Mouse (Mus musculus): ENCODE data around the gene Rnf146.
"Not testable (repeated sequence)": the region's sequence is repeated elsewhere in the genome, so short reads cannot be mapped to it uniquely, and the experiment has no call there.

Rnf146 gene

DNA sequence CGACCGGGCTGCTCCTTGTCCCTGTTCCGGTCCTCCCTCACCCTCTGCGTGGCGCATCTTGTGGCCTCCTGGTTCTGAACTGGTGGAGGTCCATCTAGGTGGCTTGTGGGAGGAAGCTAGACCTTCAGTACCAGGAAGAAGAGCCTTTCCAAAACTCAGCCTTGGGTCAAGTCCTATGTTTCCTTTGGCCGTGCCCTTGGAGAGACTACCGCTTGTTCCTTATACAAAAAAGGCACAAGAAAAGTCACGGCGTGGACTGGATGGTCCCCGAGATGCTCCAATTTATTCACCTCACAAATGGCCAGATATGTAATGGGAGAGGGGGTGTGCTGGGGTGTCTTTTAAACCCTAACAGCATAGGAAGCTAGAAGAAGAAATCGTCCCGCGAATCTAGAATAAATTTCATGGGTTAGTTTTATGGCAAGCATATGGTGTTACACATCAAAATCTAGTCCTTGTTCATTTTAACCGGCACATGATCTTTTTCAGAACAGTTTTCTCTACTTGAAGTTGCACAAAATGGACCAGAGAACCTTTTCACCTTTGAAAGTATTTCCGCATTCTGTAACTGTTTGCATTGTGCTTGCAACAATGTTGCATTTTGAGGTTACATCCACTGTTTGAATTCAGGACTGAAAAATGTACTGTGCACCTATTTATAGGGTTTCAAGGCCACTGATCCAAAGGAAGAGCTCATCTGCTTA, at the start of gene Rnf146:
Rnf146 (minus strand) TSS at position 246 of the 704 bp plus-strand sequence.
- no peak for DNase-seq

DNA sequence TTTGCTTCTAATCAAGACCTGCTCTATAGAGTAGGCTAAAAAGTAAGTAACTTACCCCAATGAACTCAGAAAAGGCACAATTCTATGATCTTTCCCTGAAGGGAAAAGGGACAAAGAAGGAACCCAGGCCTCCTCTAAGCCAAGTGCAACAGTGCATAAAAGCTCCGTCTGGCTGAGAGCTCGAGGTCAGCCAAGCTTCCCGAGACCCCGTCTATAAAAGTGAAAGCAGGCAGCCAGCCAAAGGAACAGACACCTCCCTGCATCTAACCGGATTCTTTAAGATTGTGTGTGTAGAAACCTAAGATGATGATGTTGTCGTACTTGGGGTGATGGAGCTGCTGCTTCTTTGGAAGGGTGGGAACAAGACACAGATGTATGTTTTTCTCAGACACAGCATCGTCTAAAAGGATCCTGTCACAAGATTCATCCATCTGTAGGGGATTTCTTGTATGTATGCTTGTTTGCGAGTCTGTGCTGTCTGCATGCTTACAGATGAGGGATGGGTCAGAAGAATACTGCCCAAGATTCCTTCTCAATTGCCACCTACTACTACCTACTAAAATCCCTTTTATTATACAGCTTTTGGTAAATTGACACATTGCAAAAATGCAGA, 40.5 kb upstream of the Rnf146 start:
- DNase-seq, result no peak

DNA sequence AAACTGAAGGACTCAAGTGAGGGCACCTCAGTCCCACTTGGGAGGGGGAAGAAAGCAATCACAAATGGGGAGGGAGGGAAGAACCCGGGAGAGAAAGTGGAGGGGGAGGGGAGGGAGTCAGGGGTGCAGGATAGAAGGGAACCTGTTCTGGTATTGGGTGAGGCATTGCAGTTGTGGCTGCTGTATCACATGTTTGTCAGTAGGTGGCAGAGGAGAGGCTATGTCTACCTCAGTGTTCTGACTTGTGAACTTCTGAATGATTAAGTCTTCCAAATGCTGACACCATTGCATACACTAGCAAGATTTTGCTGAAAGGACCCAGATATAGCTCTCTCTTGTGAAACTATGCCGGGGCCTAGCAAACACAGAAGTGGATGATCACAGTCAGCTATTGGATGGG, 32.6 kb upstream of the Rnf146 start:
- DNase-seq, result not testable (repeated sequence)

DNA sequence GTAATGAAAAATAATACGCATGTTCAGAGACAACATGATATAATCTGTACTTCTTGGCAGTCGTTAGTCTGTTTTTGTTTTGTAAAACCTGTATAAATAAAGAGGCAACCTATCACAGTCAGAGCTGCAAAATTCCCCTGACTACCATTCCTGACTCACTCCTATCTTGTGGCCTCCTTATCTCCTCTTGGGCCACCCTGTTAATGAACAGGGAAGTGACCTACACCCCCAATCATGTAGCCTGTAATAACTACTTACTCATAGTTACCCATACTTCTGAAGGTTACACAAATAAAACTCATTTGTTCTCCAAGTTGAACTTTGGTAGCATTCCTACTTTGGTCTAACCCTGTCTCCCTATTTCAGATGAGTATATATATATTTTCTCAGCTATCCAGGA, 19.3 kb upstream of the Rnf146 start:
- no peak for DNase-seq

DNA sequence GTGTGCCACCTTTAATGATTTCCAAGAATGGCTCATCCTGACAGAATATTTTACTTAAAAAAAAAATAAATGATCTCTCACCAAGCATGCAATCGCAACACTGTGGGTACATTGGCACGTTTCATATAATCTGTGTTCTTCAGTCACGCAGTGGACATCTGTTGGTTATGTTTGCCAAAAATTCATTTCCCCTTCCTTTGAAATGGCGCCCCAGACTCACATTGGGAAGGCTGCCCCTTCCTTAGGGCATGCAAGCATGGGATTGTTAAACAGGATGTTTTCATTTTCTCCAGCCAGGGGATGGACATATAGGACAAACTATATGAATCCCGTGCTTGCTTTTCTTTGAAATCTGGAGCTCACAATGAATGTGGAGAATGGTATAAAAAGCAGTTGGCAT, 11.8 kb upstream of the Rnf146 start:
- DNase-seq, result no peak

DNA sequence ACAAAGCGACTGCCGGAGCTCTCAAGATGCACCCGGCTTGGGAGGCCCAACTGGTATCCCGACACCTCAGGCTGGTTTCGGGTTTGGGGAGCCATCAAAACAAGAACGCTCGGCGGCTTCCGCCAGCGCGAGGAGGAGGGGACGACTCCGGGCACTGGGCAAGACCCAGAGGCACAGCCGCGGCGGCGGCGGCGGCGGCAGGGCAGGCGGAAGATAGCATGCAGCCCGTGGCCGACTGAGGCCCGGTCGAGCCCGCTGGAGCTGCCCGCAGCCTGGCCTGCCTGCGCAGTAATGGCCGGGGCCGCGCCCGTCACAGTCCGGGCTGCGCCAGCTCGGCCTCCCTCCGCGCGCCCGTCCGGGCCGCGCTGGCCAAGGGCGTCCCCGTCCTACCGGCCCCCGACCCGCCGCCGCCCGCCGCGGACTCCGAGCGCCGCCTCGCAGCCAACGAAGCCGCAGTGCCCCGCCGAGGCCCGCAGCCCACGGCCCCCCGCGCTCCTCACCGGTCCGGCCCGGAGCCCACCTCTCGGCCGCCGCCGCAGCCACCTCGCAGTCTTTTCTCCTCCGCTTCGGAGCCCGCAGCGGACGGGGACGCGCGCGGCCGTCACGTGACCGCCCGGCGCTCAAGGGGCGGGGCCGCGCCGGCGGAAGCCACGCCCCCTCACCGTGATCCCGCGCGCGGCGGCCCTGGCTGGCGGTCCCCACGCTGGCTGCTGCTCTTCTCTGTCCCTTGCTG, 612 bp downstream of the Rnf146 start:
- DNase-seq, result peak; percentile 92

DNA sequence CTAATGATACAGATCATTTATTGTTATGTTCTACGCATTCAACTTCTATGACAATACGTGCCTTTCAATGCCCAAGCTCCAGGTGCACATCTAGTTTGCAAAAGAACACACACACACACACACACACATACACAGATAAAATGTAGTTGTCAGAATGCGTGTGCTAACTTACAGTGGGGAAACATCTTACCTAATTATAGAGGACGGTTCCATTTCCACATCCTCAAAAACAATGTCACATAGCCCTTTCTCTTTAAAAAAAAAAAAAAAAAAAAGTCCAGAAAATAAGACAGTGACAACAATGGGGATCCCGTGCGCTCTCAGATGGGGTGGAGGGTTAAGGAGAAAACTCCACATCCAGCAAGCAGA, 1.2 kb downstream of the Rnf146 start:
- peak; percentile 18 for DNase-seq

DNA sequence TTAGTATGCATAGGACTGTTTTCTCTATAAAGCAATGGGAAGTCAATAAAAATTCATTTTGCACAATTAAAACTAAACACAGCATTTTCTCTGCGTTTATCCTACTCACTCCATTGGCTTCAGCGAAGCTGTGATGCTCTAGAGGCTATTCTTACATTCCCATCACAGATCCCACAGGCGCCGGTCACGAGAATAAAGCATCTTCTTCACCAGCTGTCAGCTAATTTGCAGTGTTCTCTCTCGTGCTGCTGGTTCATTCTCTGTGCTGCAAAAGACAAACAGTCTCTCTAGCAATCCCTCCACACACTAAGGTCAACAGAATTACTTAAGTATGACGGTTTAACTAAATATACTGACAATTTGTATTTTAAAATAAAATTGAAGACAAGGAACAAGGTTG, 8.1 kb downstream of the Rnf146 start:
- no peak for DNase-seq

DNA sequence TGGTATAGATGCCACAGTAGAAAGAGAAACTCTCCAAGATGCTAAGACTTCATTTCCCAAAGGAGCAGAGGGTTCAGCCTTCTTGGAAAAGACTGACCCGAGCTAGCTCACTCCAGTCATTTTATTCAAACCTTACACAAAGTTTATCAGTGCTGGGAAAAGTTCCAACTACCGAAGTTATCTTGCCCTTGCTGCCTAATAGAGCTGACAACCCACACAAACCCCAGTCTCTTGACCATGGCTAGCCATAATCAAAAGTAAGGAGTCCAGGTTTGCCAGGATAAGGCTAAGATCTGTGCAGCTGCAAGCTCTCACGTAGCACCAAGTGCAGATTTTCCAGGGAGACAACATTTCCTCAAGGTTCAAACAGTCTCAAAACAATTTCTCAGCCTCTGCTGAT, 9.7 kb downstream of the Rnf146 start:
- DNase-seq, result no peak

DNA sequence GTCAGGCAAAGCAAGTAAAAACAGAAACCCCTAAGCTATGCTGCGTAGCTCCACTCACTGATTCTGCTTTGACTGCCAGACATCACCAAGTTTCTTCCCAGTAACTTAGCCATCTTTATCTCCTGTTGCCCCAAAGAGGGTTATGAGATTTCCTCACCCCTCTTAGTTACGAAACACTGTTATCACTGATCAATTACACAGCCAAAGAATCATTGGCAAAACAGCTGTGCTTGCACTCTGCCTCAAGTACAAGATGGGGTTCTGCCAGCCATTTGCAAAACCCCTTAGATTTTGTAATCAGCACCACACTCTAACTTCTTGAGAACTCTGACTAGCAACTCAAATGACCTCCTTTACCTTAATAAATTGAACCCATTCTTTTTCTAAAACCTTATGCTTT, 10.8 kb downstream of the Rnf146 start:
- no peak for DNase-seq

DNA sequence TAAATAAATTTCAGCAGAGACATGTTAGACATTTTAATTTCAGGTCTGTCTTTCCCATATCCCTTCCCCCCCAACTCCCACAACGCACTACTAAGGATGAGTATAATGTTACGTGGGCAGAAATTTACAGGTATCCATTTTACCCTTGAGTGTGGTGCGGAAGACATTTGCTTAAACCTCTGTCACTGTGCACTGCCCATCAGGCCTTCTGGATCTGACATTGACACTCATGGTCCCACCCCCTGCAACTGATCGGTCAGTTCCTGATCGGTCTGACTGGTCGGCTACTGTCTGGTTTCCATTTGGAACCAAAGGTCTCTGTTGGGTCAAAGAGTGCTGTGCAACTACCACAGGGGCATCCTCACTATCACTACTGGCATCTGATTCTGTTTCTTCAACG, 15.6 kb downstream of the Rnf146 start:
- no peak for DNase-seq

DNA sequence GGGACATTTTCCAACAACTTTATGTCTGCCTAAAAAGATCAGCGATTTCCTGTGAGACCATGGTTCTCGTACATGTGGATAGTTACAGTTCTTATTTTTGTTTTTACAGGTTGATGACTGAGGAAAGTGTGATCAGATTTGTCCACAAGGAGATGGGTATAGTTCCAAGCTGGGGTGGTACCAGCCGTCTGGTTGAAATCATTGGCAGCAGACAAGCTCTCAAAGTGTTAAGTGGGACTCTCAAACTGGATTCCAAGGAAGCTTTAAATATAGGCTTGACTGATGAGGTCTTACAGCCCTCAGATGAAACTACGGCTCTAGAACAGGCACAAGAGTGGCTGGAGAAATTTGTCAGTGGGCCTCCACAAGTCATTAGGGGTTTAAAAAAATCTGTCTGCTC, 18.0 kb downstream of the Rnf146 start:
- DNase-seq, result no peak

DNA sequence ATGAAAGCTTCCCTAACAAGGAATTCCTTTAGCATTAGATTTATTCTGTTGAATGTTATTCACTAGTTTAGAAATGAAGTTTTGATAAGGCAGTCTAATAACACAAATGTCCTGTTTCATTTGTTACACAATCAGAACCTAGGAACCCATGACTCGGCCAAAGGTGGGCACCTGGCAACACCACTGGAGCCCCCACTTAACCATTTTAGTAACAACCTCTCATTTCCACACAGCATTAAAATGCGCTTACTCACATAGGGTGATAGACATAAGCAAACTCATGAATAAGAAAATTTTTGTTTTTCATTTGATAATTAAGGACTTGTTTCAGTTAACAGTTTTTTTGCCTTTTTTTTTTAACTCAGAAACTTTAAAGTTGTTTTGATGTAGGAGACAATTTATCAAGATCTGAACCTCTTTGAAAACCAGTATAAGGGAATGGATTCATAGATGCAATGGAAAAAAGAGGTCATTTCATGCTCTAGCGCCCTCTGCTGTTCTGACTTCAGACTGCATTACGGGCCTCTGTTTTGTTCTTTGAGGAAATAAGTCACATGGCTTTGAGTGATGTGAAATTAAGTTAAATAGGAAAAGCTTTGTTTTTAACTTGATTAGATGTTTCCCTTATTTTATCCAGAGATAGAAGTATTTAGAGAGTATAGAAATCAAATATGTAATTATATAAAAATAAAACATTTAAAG, 23.7 kb downstream of the Rnf146 start:
- peak; percentile 73 for DNase-seq

DNA sequence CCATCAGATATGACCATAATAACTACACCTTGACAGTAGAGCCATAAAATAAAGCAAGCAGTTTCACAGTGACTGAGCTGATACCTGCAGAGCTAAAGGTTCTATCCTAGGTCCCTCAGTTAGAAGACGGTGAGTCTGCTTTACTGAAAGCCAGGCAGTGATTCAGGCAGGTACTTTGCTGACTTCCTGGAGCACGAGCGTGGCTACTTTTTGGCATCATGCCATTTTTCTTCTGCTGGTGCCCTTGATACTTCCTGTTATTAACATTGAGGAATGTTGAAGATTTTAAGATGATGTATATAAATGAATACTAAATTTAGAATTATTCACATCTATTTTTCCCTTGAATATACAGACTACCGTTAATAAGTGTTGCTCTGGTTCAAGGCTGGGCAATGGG, 28.4 kb downstream of the Rnf146 start:
- DNase-seq, result no peak

DNA sequence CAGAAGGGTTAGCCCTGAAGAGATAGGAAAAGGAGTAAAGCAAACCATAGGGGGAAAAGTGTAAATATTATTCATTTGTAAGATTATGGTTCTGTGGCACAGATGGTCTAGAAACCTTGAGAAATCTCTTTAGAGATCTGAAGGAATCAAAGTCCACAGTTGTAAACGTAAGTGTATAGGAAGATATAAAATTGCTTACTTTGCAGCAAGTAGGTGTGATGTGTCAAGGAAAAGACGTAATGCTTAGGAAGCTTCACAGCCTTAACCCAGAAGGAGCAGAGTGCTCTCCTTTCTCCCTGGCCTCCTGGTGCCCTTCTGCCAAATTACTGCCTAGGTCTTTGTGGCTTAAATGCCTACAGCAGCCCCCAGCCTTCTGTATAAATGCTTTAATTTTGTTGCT, 37.4 kb downstream of the Rnf146 start:
- DNase-seq, result no peak

DNA sequence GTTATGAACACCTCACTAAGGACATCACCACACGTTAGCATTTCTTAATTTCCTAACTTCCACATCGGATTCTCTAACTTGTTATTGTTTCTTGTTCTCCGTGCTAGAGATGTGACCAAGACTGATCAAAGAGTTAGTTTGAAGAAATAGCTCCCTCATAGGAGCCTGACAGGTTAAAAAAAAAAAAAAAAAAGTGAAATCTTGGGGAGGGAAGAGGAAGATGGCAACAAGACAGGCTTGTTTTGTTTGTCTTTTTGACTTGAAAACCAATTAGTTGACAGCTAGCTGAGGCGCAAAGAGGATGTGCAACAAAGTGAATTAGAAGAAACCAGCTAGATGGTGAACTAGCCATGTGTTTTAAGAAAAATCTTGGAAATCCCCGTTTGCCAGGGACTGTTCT, 48.3 kb downstream of the Rnf146 start:
- no peak for DNase-seq

DNA sequence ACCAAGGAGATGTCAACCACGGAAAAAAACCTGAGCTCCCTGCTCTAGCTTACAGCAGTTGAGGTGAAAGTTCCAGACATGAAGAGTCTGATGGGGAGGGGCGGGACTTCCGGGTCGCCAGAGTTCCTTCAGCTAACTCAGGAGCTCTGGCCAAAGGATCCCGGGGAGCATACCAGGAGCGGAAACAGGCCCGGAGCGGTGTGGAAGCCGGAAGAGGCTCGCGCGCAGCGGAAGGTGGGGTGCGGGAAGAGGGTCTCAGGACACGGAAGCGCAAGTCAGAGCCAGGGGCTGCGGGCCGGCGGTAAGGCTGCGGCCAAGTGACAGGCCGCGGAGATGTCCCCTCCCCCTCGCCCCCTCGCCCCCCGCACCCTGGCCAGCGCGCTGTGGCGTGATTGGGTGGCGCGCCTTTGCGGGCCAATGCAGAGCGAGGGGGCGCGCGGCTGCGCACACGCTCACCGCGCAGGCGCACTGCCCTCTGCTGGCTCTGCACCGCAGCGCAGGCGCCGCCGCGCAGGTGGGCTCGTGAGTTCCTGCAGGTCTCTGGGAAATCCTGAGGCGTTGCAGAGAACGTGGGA, 49.1 kb downstream of the Rnf146 start, which contains the start of gene Echdc1:
Echdc1 (plus strand) TSS at position 103 of the 575 bp plus-strand sequence.
- DNase-seq, result peak; percentile 96

DNA sequence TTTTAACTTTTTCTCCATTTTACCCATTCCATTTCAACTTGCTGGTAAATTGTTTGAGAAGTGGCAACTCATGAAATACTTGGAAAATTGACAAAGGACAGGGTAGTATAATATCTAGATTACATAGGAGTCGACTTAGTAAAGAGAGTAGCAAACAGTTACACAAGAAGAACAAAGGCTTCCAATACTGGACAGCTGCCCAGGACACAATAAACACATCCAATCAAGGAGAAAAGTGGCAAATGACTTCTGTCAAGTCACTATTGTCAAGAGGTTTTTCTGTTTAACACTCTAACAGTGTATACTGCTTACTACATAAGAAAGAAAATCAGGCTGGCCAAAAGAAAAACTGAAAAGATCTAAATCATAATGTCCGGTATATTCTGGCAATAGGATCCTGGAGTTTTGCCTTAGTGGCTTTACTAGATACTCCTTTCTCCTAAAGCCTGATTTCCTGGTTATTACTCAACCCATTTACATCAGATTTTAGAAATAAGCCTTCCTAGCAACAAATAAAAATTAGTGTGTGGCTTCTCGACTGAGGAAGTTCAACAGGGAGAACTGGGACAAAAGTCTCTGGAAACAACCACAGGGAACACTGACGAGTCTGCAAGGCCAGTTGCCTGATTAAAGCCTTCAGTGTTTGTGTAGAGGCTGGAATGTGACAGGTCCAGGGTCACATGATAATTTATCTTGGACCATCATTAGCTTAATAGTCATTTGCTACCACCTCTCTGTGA, 50.6 kb downstream of the Rnf146 start:
- DNase-seq, result no peak

DNA sequence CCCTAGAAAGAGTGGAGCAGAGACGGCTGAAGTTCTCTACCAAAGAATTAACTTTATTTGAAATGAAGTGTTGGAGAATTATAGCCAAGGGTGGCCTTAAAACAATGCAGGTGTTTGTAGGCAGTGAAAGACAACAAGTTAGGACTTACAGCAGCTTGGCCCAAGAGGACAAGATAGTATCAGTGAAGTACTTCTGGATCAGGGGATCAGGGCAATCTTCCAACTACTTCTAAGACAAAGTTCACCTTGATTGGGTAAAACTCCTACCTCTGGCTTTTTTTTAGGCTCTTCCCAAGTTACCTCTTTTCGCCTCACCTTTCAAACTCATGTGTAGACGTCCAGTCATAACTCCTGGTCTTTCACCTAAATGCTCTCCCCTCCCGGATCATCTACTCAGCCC, 60.0 kb downstream of the Rnf146 start:
- no peak for DNase-seq
